Mouse (Mus musculus) stomach, postnatal 0 days (tissue): ENCODE data around the gene Birc2.

Experiments used
- CTCF ChIP-seq: IDR thresholded peaks from 2 replicates; pipeline ENCODE4 v1.5.1; 2016; ENCODE audit warnings: antibody characterized with exemption, low read depth, mild to moderate bottlenecking, moderate library complexity
- EP300 ChIP-seq: optimal IDR thresholded peaks from 2 replicates; pipeline ENCODE3; 2016; ENCODE audit warnings: antibody characterized with exemption

DNA sequence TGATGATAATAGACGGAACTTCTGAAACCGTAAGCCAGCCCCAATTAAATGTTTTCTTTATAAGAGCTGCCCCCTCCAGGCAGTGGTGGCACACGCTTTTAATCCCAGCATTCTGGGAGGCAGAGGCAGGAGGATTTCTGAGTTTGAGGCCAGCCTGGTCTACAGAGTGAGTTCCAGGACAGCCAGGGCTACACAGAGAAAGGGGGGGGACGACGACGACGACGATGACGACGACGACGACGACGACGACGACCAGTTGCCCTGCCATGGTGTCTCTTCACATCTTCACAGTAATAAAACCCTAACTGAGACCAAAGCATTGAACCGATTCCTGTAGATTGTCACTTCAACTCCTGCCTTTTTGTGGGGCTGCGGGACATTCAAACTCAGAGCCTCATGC is 11.3 kb upstream of the Birc2 start:
- TF ChIP-seq CTCF: no peak
- no peak for TF ChIP-seq EP300
